ENCODE assay signal across 13 mouse cellular contexts in the genomic region with DNA sequence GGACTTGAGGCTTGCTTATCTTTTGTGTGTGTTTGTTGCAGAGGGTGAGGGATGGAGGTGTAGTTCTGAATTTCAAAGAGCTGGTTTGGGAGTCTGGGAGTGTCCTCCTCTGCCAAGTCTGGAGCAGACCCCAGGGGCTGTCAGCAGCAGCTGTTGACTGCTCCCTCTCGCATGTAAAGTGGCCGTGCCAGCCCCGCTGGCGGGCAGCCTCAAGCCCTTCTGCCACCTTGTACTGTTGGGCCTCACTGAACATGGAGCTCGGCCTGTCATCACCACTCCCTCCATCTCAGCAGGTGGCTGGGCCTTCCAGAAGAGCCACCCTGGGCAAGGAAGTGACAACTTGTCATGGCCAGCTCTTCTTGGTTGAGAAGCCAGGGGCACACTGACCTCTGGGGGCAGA.
DNase-seq lines count a peak whose midpoint lies in the region; ATAC-seq and TF ChIP-seq lines count a peak whose summit lies in the region.
"Had no signal": no experiment of that assay in that cellular context is flagged by ENCODE, and none has a peak within 500 bp of the region (broad histone marks: within the 10 kb centered on the region; RNA-seq: fewer than 3 reads in every experiment).

No protein-coding gene starts in this region.

- WGBS in heart, embryonic 16.5 days: 31% methylated on average over 5 of the region's 5 CpGs
- 61% methylated on average over 5 of the region's 5 CpGs for WGBS in heart, adult 2 months
- 61% methylated on average over 5 of the region's 5 CpGs for WGBS in neural tube, embryonic 12.5 days
- 40% methylated on average over 5 of the region's 5 CpGs for WGBS in neural tube, embryonic 15.5 days

- intact Hi-C loops in heart, adult 2 months (cut with DNase I): no loop called here

- ATAC-seq in heart, embryonic 16.5 days (replicated peaks; ENCODE audit: extremely low read depth, insufficient read depth, low FRiP score): peak; percentile 67
- ATAC-seq in neural tube, embryonic 12.5 days (ENCODE audit: low FRiP score, low read depth): peak; percentile 37; the same call in 1 of the 2 replicates
- ATAC-seq in neural tube, embryonic 15.5 days (ENCODE audit: low FRiP score): 0 out of 2 replicates have a peak, but pooled peaks have one; percentile 41

- H3K4me3 ChIP-seq in heart, embryonic 16.5 days (ENCODE audit: low read length): no peak overlapping the region
- H3K4me3 ChIP-seq in heart, adult 2 months: no peak overlapping the region
- H3K4me3 ChIP-seq in neural tube, embryonic 12.5 days: no peak overlapping the region
- no peak overlapping the region for H3K4me3 ChIP-seq in neural tube, embryonic 15.5 days (replicated peaks)

- H3K4me1 ChIP-seq in heart, embryonic 16.5 days (ENCODE audit: control insufficient read depth, insufficient read depth, low read length): no peaks in the 10 kb centered on the region
- H3K4me1 ChIP-seq in heart, adult 2 months (ENCODE audit: control insufficient read depth, insufficient read depth, low read length): no peaks in the 10 kb centered on the region
- H3K4me1 ChIP-seq in neural tube, embryonic 12.5 days: peaks cover 8% of the 10 kb centered on the region
- H3K4me1 ChIP-seq in neural tube, embryonic 15.5 days: peaks cover 26% of the 10 kb centered on the region

- no peaks in the 10 kb centered on the region for H3K79me2 ChIP-seq in heart, adult 2 months (replicated peaks; ENCODE audit: control insufficient read depth, insufficient read depth, low read length)

- H3K4me2 ChIP-seq in heart, embryonic 16.5 days (ENCODE audit: low read depth, low read length): no peak overlapping the region
- H3K4me2 ChIP-seq in neural tube, embryonic 12.5 days (replicated peaks): no peak overlapping the region
- no peak overlapping the region for H3K4me2 ChIP-seq in neural tube, embryonic 15.5 days
- H3K4me2 ChIP-seq: heart, embryonic 11.5 days had no signal

- no peak overlapping the region for H3K9ac ChIP-seq in heart, embryonic 16.5 days (ENCODE audit: low read length)
- no peak overlapping the region for H3K9ac ChIP-seq in heart, adult 2 months (ENCODE audit: low read depth, low read length)
- no peak overlapping the region for H3K9ac ChIP-seq in neural tube, embryonic 12.5 days
- no peak overlapping the region for H3K9ac ChIP-seq in neural tube, embryonic 15.5 days (replicated peaks)

- TF ChIP-seq CTCF in heart, adult 2 months (IDR thresholded peaks at IDR 0.05): no peak

- no peaks in the 10 kb centered on the region for H3K36me3 ChIP-seq in heart, embryonic 16.5 days (ENCODE audit: control insufficient read depth, insufficient read depth)
- H3K36me3 ChIP-seq in heart, adult 2 months (ENCODE audit: control insufficient read depth, insufficient read depth, low read length): no peaks in the 10 kb centered on the region
- H3K36me3 ChIP-seq in neural tube, embryonic 12.5 days: no peaks in the 10 kb centered on the region
- H3K36me3 ChIP-seq in neural tube, embryonic 15.5 days: 0 out of 2 replicates have a peak, but pooled peaks cover 2% of the 10 kb centered on the region

- H3K9me3 ChIP-seq in heart, embryonic 16.5 days (replicated peaks; ENCODE audit: control insufficient read depth, low read length): no peaks in the 10 kb centered on the region
- no peaks in the 10 kb centered on the region for H3K9me3 ChIP-seq in neural tube, embryonic 12.5 days
- no peaks in the 10 kb centered on the region for H3K9me3 ChIP-seq in neural tube, embryonic 15.5 days (replicated peaks)

- no peak overlapping the region for H3K27ac ChIP-seq in heart, embryonic 16.5 days (ENCODE audit: low read length)
- no peak overlapping the region for H3K27ac ChIP-seq in heart, adult 2 months
- no peak overlapping the region for H3K27ac ChIP-seq in neural tube, embryonic 12.5 days
- H3K27ac ChIP-seq in neural tube, embryonic 15.5 days (replicated peaks): no peak overlapping the region

- peak; percentile 16 for DNase-seq in adrenal gland, postnatal 25 days
- no peak for DNase-seq in adrenal gland, adult (ENCODE audit: inconsistent age in 2 of 2, low spot score in 1 of 2)
- no peak for DNase-seq in heart, adult 2 months
- DNase-seq in neural tube, embryonic 10.5 days (ENCODE audit: extremely low spot score, low spot score): no peak
- DNase-seq in spleen, adult 12 weeks (ENCODE audit: low spot score): no peak
- DNase-seq: adrenal gland, postnatal 36 days; cerebellum, adult 11-12 months; kidney, adult 8-10 months; lung, postnatal 10 days had no signal

- TF ChIP-seq EP300 in heart, adult 2 months (IDR thresholded peaks at IDR 0.05; ENCODE audit: insufficient read depth, low read depth, low read length): no peak

- no peak for TF ChIP-seq POLR2A in heart, adult 2 months (IDR thresholded peaks at IDR 0.05; ENCODE audit: insufficient read depth, low read depth, low read length)

- H3K27me3 ChIP-seq in heart, embryonic 16.5 days (ENCODE audit: control insufficient read depth, insufficient read depth, low read length): no peaks in the 10 kb centered on the region
- no peaks in the 10 kb centered on the region for H3K27me3 ChIP-seq in heart, adult 2 months (ENCODE audit: control insufficient read depth, insufficient read depth, low read length)
- H3K27me3 ChIP-seq in neural tube, embryonic 12.5 days (replicated peaks): no peaks in the 10 kb centered on the region
- H3K27me3 ChIP-seq in neural tube, embryonic 15.5 days (replicated peaks): no peaks in the 10 kb centered on the region
